In the genomic region with DNA sequence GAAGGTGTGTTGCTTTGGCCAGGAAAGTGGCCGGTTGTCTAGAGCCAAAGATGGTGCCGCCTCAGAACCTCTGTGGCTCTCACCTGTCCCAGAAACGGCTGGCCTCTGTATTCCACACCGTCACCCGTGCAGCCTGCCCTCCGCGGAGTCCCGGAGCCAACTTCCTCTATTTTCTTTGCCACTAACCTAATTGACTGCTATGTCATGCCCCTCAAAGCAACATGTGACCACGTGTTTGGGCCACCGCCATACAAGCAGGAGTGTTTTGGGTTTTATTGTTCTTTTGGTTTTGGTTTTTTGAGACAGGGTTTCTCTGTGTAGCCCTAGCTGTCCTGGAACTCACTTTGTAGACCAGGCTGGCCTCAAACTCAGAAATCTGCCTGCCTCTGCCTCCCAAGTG, we compare ENCODE assay signal across 12 mouse cellular contexts. TPM values are rescaled to one million over a fixed set of nuclear protein-coding genes. Genes with fewer than 3 reads are reported as not detected.
"Had no signal": no experiment of that assay in that cellular context is flagged by ENCODE, and none has a peak within 500 bp of the region (broad histone marks: within the 10 kb centered on the region; RNA-seq: fewer than 3 reads in every experiment).

No protein-coding gene starts in this region.

RNA-seq across cellular contexts. Expression of a gene that starts 29.9 kb away (rescaled TPM):
- total RNA-seq: megakaryocyte progenitor cell, adult 5-6 weeks; megakaryocyte-erythroid progenitor cell, adult 5-6 weeks; monocyte, adult 5-6 weeks had no signal

RNA-seq across cellular contexts. Expression of a gene that starts 37.6 kb away (rescaled TPM):
- total RNA-seq: left cerebral cortex, adult 8-10 months; left cerebral cortex, postnatal 10 days; left cerebral cortex, postnatal 14 days; left cerebral cortex, postnatal 25 days; left cerebral cortex, postnatal 36 days; left cerebral cortex, postnatal 4 days; liver, adult 2 months; megakaryocyte progenitor cell, adult 5-6 weeks; megakaryocyte, adult 5-6 weeks; megakaryocyte-erythroid progenitor cell, adult 5-6 weeks; midbrain, postnatal 0 days; monocyte, adult 5-6 weeks had no signal
